Mouse (Mus musculus): ENCODE results near the gene Kbtbd8.

DNA sequence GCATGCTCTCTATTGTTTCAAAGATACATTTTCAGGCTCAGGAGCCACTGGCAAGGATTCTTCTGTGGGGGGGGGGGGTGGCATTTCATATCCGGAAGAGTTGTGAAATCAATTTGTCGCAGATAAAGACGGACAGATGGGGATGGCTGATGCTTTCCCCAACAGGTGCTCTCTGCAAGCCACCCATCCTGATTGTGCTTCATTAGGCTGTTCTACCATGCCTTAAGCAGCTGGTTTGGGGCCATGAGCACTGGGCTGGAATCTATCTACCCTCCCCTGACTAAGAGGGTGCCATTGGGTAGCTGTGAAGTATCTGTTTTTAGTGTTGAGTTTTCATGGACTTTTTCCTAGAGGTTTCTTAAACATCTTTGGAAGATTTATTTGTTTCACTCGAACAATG lies 33.8 kb downstream of the Kbtbd8 start:
- TF ChIP-seq POLR2A (IDR thresholded peaks at IDR 0.05; ENCODE audit: borderline replicate concordance, extremely low read depth, insufficient read depth, insufficient read length, poor library complexity, severe bottlenecking) (no peak), CTCF (IDR thresholded peaks at IDR 0.05; ENCODE audit: borderline replicate concordance, extremely low read depth, insufficient read depth, insufficient read length) (no peak)
